Mouse (Mus musculus): ENCODE data around the gene Cltb. TPM values are rescaled to one million over a fixed set of nuclear protein-coding genes. Genes with fewer than 3 reads are reported as not detected.

The Cltb gene
- polyA plus RNA-seq, 1 experiment from 2014 or later, result 20.0 TPM

DNA sequence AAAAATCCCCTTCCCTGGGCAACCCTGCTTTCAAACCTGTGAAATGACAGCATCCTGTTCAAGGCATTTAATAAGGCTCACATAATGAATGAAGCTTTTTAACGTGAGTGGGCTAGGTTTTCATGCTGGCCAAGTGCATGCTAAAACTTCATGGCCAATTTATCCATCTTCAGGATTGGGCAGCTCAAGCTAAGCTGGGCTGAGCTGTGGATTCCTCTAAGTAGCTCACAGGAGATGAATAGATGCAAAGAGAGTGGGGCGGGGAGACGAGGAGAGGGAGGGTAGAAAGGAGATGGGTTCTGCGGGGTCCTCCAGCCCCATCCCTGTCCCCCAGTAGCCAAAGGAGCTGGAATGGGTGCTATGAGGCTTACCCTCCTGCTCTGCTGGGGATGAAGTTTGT is 6.9 kb downstream of the Cltb start:
- Histone ChIP-seq H3K4me3 (ENCODE audit: low read depth, low read length) (no peak overlapping the region), H3K9ac (ENCODE audit: low read length) (no peak overlapping the region), H3K4me1 (replicated peaks; ENCODE audit: control insufficient read depth, insufficient read depth, low read length) (peaks cover 2% of the 10 kb centered on the region; the same call in 1 of the 2 replicates), H3K9me3 (ENCODE audit: control insufficient read depth, low read length) (no peaks in the 10 kb centered on the region), H3K27me3 (ENCODE audit: control insufficient read depth, insufficient read depth, low read length) (peaks cover 20% of the 10 kb centered on the region), H3K27ac (ENCODE audit: low read depth, low read length) (no peak overlapping the region), H3K36me3 (ENCODE audit: control insufficient read depth, insufficient read depth, low read length) (no peaks in the 10 kb centered on the region), H3K4me2 (ENCODE audit: low read depth, low read length, severe bottlenecking) (no peak overlapping the region)
- 46% methylated on average over 4 of the region's 4 CpGs for WGBS
- DNase-seq (ENCODE audit: low spot score), result no peak
- ATAC-seq (replicated peaks; ENCODE audit: low FRiP score), result no peak

DNA sequence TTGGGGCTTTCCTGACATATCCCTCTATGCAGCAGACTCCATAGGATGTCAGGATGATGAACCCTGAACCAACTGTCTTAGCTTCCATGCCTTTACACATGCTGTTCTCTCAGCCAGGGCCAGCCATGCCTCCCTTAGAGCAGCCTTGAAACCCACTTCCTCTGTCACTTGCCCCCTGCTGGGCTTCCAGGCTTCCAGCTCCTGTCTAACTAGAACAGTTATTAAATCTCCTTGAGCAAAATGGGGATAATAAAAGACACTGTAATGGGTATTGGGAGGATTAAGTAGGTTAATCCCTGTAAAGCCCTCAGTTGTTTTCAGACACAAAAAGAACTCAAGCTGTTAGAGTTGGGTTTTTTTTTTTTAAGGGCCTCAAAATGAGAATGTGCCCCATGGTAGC is 7.6 kb downstream of the Cltb start:
- Histone ChIP-seq H3K9ac (ENCODE audit: low read length) (no peak overlapping the region), H3K27me3 (ENCODE audit: control insufficient read depth, insufficient read depth, low read length) (peaks cover 17% of the 10 kb centered on the region)

DNA sequence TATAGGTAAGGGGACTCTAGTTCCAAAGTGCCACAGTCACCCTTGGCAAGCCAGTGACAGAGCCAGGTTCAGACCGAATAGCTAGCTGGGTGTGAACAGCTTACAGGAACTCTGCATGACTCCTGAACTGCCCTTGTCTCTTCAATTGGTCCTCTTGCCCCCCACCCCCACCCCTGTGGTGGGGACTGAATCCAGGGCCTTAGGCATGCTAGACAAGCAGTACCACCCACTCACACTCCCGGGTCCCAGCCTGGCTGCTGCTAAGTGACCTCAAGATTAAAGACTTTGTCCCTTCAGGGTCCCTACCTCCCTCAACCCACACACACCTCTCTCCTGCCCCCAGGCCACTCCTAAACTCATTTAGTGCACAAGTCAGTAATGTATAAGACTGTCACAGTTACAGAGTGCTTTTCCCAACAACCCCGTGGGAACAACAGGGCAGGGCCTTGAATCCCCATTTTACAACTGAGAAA is 8.5 kb downstream of the Cltb start:
- no peaks in the 10 kb centered on the region for H3K36me3 ChIP-seq (ENCODE audit: control insufficient read depth, insufficient read depth, low read length)
- WGBS, result 55% methylated on average over 3 of the region's 3 CpGs
- no peak for ATAC-seq (replicated peaks; ENCODE audit: low FRiP score)
- DNase-seq (ENCODE audit: low spot score), result no peak
- H3K4me1 ChIP-seq (replicated peaks; ENCODE audit: control insufficient read depth, insufficient read depth, low read length), result peaks cover 2% of the 10 kb centered on the region; the same call in 1 of the 2 replicates
- peaks cover 17% of the 10 kb centered on the region for H3K27me3 ChIP-seq (ENCODE audit: control insufficient read depth, insufficient read depth, low read length)
- H3K4me3 ChIP-seq (ENCODE audit: low read depth, low read length), result no peak overlapping the region
- no peaks in the 10 kb centered on the region for H3K9me3 ChIP-seq (ENCODE audit: control insufficient read depth, low read length)
- H3K4me2 ChIP-seq (ENCODE audit: low read depth, low read length, severe bottlenecking), result no peak overlapping the region
- no peak overlapping the region for H3K9ac ChIP-seq (ENCODE audit: low read length)
- no peak overlapping the region for H3K27ac ChIP-seq (ENCODE audit: low read depth, low read length)

More for the DNA sequence above, 7.6 kb downstream of the Cltb start:
- H3K4me2 ChIP-seq (ENCODE audit: low read depth, low read length, severe bottlenecking), result no peak overlapping the region
- no peak overlapping the region for H3K27ac ChIP-seq (ENCODE audit: low read depth, low read length)
- peaks cover 2% of the 10 kb centered on the region; the same call in 1 of the 2 replicates for H3K4me1 ChIP-seq (replicated peaks; ENCODE audit: control insufficient read depth, insufficient read depth, low read length)
- H3K9me3 ChIP-seq (ENCODE audit: control insufficient read depth, low read length), result no peaks in the 10 kb centered on the region
- ATAC-seq (replicated peaks; ENCODE audit: low FRiP score) (no peak), DNase-seq (ENCODE audit: low spot score) (no peak)
- no peak overlapping the region for H3K4me3 ChIP-seq (ENCODE audit: low read depth, low read length)
- no peaks in the 10 kb centered on the region for H3K36me3 ChIP-seq (ENCODE audit: control insufficient read depth, insufficient read depth, low read length)

GRCm38 (mm10) chr13:54598622-54599143 is 12.5 kb downstream of the Cltb start:
- Histone ChIP-seq H3K9ac (ENCODE audit: low read length) (no peak overlapping the region), H3K27me3 (ENCODE audit: control insufficient read depth, insufficient read depth, low read length) (peaks cover 9% of the 10 kb centered on the region), H3K27ac (ENCODE audit: low read depth, low read length) (no peak overlapping the region), H3K4me3 (ENCODE audit: low read depth, low read length) (no peak overlapping the region), H3K4me1 (replicated peaks; ENCODE audit: control insufficient read depth, insufficient read depth, low read length) (no peaks in the 10 kb centered on the region; the same call in 1 of the 2 replicates), H3K36me3 (ENCODE audit: control insufficient read depth, insufficient read depth, low read length) (no peaks in the 10 kb centered on the region), H3K9me3 (ENCODE audit: control insufficient read depth, low read length) (no peaks in the 10 kb centered on the region), H3K4me2 (ENCODE audit: low read depth, low read length, severe bottlenecking) (no peak overlapping the region)
- 90% methylated on average over 12 of the region's 12 CpGs for WGBS
- no peak for ATAC-seq (replicated peaks; ENCODE audit: low FRiP score)
- no peak for DNase-seq (ENCODE audit: low spot score)

GRCm38 (mm10) chr13:54596870-54597269 is 14.3 kb downstream of the Cltb start:
- 75% methylated on average over 5 of the region's 5 CpGs for WGBS
- DNase-seq (ENCODE audit: low spot score) (no peak), ATAC-seq (replicated peaks; ENCODE audit: low FRiP score) (no peak)
- no peak overlapping the region for H3K9ac ChIP-seq (ENCODE audit: low read length)
- no peaks in the 10 kb centered on the region for H3K4me1 ChIP-seq (replicated peaks; ENCODE audit: control insufficient read depth, insufficient read depth, low read length)
- peaks cover 5% of the 10 kb centered on the region for H3K27me3 ChIP-seq (ENCODE audit: control insufficient read depth, insufficient read depth, low read length)
- no peak overlapping the region for H3K27ac ChIP-seq (ENCODE audit: low read depth, low read length)
- H3K4me3 ChIP-seq (ENCODE audit: low read depth, low read length), result no peak overlapping the region
- no peaks in the 10 kb centered on the region for H3K9me3 ChIP-seq (ENCODE audit: control insufficient read depth, low read length)
- no peak overlapping the region for H3K4me2 ChIP-seq (ENCODE audit: low read depth, low read length, severe bottlenecking)
- no peaks in the 10 kb centered on the region for H3K36me3 ChIP-seq (ENCODE audit: control insufficient read depth, insufficient read depth, low read length)

GRCm38 (mm10) chr13:54596107-54596690 is 14.9 kb downstream of the Cltb start:
- Histone ChIP-seq H3K9ac (ENCODE audit: low read length) (no peak overlapping the region), H3K4me3 (ENCODE audit: low read depth, low read length) (no peak overlapping the region), H3K27me3 (ENCODE audit: control insufficient read depth, insufficient read depth, low read length) (peaks cover 2% of the 10 kb centered on the region), H3K4me1 (replicated peaks; ENCODE audit: control insufficient read depth, insufficient read depth, low read length) (0 out of 2 replicates have a peak, but pooled peaks cover 3% of the 10 kb centered on the region), H3K4me2 (ENCODE audit: low read depth, low read length, severe bottlenecking) (no peak overlapping the region), H3K36me3 (ENCODE audit: control insufficient read depth, insufficient read depth, low read length) (no peaks in the 10 kb centered on the region), H3K9me3 (ENCODE audit: control insufficient read depth, low read length) (no peaks in the 10 kb centered on the region), H3K27ac (ENCODE audit: low read depth, low read length) (no peak overlapping the region)
- no peak for ATAC-seq (replicated peaks; ENCODE audit: low FRiP score)
- no peak for DNase-seq (ENCODE audit: low spot score)
- 90% methylated on average over 8 of the region's 8 CpGs for WGBS

DNA sequence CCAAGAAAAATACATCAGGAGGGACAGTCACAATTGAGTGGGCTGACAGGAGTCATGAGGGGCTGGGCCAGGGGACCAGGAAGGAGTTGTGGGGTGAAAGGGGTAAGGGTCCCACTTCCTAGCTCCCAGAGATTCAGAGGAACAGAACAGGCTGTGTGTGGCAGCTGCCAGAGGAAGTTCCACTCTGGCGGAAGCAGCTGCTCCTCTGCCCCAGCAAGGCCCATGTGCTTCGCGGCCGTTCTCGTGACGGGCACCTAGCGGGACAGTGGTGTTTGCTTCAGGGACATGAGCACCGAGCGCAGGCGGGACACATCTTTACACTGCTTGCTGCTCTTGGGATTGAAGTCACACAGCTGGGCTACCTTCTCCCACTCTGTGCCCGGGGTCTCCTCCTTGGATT is 17.5 kb downstream of the Cltb start:
- Histone ChIP-seq H3K4me3 (ENCODE audit: low read depth, low read length) (no peak overlapping the region), H3K4me2 (ENCODE audit: low read depth, low read length, severe bottlenecking) (no peak overlapping the region), H3K4me1 (replicated peaks; ENCODE audit: control insufficient read depth, insufficient read depth, low read length) (0 out of 2 replicates have a peak, but pooled peaks cover 3% of the 10 kb centered on the region), H3K9me3 (ENCODE audit: control insufficient read depth, low read length) (no peaks in the 10 kb centered on the region), H3K27ac (ENCODE audit: low read depth, low read length) (no peak overlapping the region), H3K36me3 (ENCODE audit: control insufficient read depth, insufficient read depth, low read length) (no peaks in the 10 kb centered on the region), H3K27me3 (ENCODE audit: control insufficient read depth, insufficient read depth, low read length) (no peaks in the 10 kb centered on the region), H3K9ac (ENCODE audit: low read length) (no peak overlapping the region)
- DNase-seq (ENCODE audit: low spot score) (no peak), ATAC-seq (replicated peaks; ENCODE audit: low FRiP score) (no peak)
- 91% methylated on average over 11 of the region's 11 CpGs for WGBS

- H3K4me3 ChIP-seq (ENCODE audit: low read depth, low read length), result no peak overlapping the region
- ATAC-seq (replicated peaks; ENCODE audit: low FRiP score), result no peak
Observed at GRCm38 (mm10) chr13:54591776-54592356, 19.3 kb downstream of the Cltb start.

More at GRCm38 (mm10) chr13:54591776-54592356, 19.3 kb downstream of the Cltb start:
- 87% methylated on average over 8 of the region's 8 CpGs for WGBS
- Histone ChIP-seq H3K36me3 (ENCODE audit: control insufficient read depth, insufficient read depth, low read length) (no peaks in the 10 kb centered on the region), H3K27ac (ENCODE audit: low read depth, low read length) (no peak overlapping the region), H3K9ac (ENCODE audit: low read length) (no peak overlapping the region), H3K4me1 (replicated peaks; ENCODE audit: control insufficient read depth, insufficient read depth, low read length) (0 out of 2 replicates have a peak, but pooled peaks cover 3% of the 10 kb centered on the region), H3K27me3 (ENCODE audit: control insufficient read depth, insufficient read depth, low read length) (no peaks in the 10 kb centered on the region), H3K9me3 (ENCODE audit: control insufficient read depth, low read length) (no peaks in the 10 kb centered on the region), H3K4me2 (ENCODE audit: low read depth, low read length, severe bottlenecking) (no peak overlapping the region)
- no peak for DNase-seq (ENCODE audit: low spot score)
